Mouse (Mus musculus) embryonic facial prominence, embryonic 10.5 days (tissue): ENCODE data around the gene Rsu1. TPM values are rescaled to one million over a fixed set of nuclear protein-coding genes. Genes with fewer than 3 reads are reported as not detected.

Experiments used
- DNase-seq: peaks from one replicate; pipeline ENCODE4 v3.0.0-alpha.2; 2017; ENCODE audit warnings: low spot score
- H3K27ac ChIP-seq: fragments of 300-500 bp; sonication (generic); replicated peaks from 2 replicates; pipeline ENCODE4 v1.5.1; 2016; ENCODE audit warnings: mild to moderate bottlenecking
- H3K27me3 ChIP-seq: fragments of 300-500 bp; sonication (generic); replicated peaks from 2 replicates; pipeline ENCODE4 v1.6.1; 2016; ENCODE audit warnings: low read depth, mild to moderate bottlenecking; ENCODE audit not compliant: poor library complexity, severe bottlenecking
- H3K36me3 ChIP-seq: fragments of 300-500 bp; sonication (generic); replicated peaks from 2 replicates; pipeline ENCODE4 v1.6.1; 2016; ENCODE audit warnings: mild to moderate bottlenecking, moderate library complexity
- H3K4me1 ChIP-seq: fragments of 300-500 bp; sonication (generic); 2 replicates; pipeline ENCODE4 v1.6.1; 2016
- H3K4me3 ChIP-seq: fragments of 300-500 bp; sonication (generic); 2 replicates; pipeline ENCODE4 v1.5.1; 2016; ENCODE audit warnings: mild to moderate bottlenecking, moderate library complexity
- H3K9me3 ChIP-seq: fragments of 300-500 bp; sonication (generic); 2 replicates; pipeline ENCODE4 v1.6.1; 2016; ENCODE audit warnings: mild to moderate bottlenecking
- WGBS: fragments of 180-500 bp; shearing (Covaris S2); methylation state at CpG from one replicate; pipeline ENCODE4 v1.1.7; 2016; 5-methylcytosine and 5-hydroxymethylcytosine counted together
- polyA plus RNA-seq: library from polyadenylated mRNA; unstranded; fragments of >200 nt; fragmentation: Nextera tagmentation; extraction: Ambion mirVana; gene quantifications from 2 replicates; pipeline ENCODE4 v1.2.1, GENCODE M21; 2016

The Rsu1 gene
- polyA plus RNA-seq, 1 experiment from 2014 or later, result 80.1 TPM

- H3K27me3 ChIP-seq, result no peaks in the 10 kb centered on the region
- no peaks in the 10 kb centered on the region for H3K36me3 ChIP-seq
- peaks cover 8% of the 10 kb centered on the region for H3K4me1 ChIP-seq
- H3K4me3 ChIP-seq, result no peak overlapping the region
- no peak for DNase-seq
- 74% methylated on average over 28 of the region's 28 CpGs for WGBS
- H3K9me3 ChIP-seq, result no peaks in the 10 kb centered on the region
- H3K27ac ChIP-seq, result no peak overlapping the region
Observed at GRCm38 (mm10) chr2:13175536-13176303, 95.5 kb downstream of the Rsu1 start.

DNA sequence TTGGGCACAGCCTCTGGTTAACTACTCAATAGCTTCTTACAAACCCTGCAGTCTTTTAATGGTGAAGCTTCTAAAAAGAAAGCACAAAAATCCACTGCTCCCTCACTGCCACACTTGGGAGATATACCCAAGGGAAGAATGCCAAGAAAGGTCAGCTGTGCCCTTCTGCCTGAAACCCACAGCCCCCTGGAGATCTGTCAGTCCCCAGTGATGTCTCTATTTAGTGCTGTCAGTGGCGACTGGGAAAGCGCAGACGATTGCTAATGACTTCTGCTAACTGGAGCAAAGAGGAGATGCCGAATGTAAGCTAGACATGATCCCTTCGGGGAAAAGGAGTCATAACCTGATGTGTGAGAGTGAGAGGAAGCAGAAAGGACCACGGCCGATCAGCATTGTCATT is 96.8 kb downstream of the Rsu1 start:
- Histone ChIP-seq H3K36me3 (no peaks in the 10 kb centered on the region), H3K4me1 (peaks cover 8% of the 10 kb centered on the region), H3K27me3 (no peaks in the 10 kb centered on the region), H3K27ac (no peak overlapping the region), H3K9me3 (no peaks in the 10 kb centered on the region), H3K4me3 (no peak overlapping the region)
- 74% methylated on average over 7 of the region's 7 CpGs for WGBS
- no peak for DNase-seq

DNA sequence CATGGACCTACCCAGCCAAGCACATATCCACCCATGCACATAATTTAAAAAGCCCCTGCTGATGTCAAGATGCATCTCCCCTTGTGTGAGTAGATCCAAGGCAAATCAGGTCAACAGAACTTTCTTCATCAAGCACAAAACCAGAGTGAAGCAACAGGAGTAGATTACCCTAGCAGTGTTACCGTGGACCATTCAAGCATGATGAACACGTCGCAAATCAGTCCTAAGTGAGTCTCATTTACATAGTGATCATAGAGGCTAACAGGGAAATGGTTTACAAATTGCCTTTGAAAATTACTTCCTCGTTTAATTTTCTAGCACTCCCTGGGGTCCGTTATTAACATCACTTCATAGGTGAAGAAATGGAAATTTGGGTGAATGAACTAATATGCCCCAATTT is 100.6 kb downstream of the Rsu1 start:
- Histone ChIP-seq H3K9me3 (no peaks in the 10 kb centered on the region), H3K4me1 (peaks cover 7% of the 10 kb centered on the region), H3K36me3 (no peaks in the 10 kb centered on the region), H3K4me3 (no peak overlapping the region), H3K27me3 (no peaks in the 10 kb centered on the region), H3K27ac (no peak overlapping the region)
- no peak for DNase-seq
- 95% methylated on average over 5 of the region's 5 CpGs for WGBS

GRCm38 (mm10) chr2:13169962-13170361 is 101.3 kb downstream of the Rsu1 start:
- no peaks in the 10 kb centered on the region for H3K9me3 ChIP-seq
- H3K4me1 ChIP-seq, result 0 out of 2 replicates have a peak, but pooled peaks cover under 1% of the 10 kb centered on the region
- no peaks in the 10 kb centered on the region for H3K27me3 ChIP-seq
- no peak for DNase-seq
- H3K36me3 ChIP-seq, result no peaks in the 10 kb centered on the region
- 93% methylated on average over 6 of the region's 6 CpGs for WGBS
- H3K4me3 ChIP-seq, result no peak overlapping the region
- H3K27ac ChIP-seq, result no peak overlapping the region

GRCm38 (mm10) chr2:13169158-13169890 is 101.9 kb downstream of the Rsu1 start:
- no peaks in the 10 kb centered on the region for H3K4me1 ChIP-seq
- no peaks in the 10 kb centered on the region for H3K36me3 ChIP-seq
- H3K27me3 ChIP-seq, result no peaks in the 10 kb centered on the region
- 76% methylated on average over 4 of the region's 4 CpGs for WGBS
- no peaks in the 10 kb centered on the region for H3K9me3 ChIP-seq
- no peak for DNase-seq
- H3K27ac ChIP-seq, result no peak overlapping the region
- no peak overlapping the region for H3K4me3 ChIP-seq

DNA sequence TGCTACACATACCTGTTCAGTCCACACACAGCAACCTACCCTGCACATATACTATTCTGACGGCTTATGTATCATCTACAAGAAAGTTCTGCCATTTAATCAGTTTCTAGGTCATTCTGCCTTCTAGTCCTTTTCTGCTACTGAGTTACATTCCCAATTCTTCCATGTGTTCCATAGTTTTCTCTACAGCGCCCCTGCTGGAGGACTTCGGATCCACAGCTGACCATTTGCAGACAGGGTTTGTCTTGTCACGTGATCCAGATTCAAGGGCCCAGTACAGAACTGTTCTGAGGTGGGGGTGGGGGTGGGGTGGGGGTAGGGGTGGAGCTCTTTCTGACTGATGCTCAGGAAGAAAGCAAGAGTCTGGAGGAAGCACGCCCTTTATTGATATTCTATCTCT is 102.5 kb downstream of the Rsu1 start:
- Histone ChIP-seq H3K27me3 (no peaks in the 10 kb centered on the region), H3K36me3 (no peaks in the 10 kb centered on the region), H3K9me3 (no peaks in the 10 kb centered on the region), H3K4me1 (no peaks in the 10 kb centered on the region), H3K27ac (no peak overlapping the region), H3K4me3 (no peak overlapping the region)
- 43% methylated on average over 5 of the region's 5 CpGs for WGBS
- peak; percentile 62 for DNase-seq

GRCm38 (mm10) chr2:13161717-13162116 is 109.5 kb downstream of the Rsu1 start:
- Histone ChIP-seq H3K27me3 (no peaks in the 10 kb centered on the region), H3K4me3 (no peak overlapping the region), H3K36me3 (no peaks in the 10 kb centered on the region), H3K9me3 (no peaks in the 10 kb centered on the region), H3K27ac (no peak overlapping the region), H3K4me1 (no peaks in the 10 kb centered on the region)
- DNase-seq, result no peak
- 77% methylated on average over 2 of the region's 2 CpGs for WGBS

DNA sequence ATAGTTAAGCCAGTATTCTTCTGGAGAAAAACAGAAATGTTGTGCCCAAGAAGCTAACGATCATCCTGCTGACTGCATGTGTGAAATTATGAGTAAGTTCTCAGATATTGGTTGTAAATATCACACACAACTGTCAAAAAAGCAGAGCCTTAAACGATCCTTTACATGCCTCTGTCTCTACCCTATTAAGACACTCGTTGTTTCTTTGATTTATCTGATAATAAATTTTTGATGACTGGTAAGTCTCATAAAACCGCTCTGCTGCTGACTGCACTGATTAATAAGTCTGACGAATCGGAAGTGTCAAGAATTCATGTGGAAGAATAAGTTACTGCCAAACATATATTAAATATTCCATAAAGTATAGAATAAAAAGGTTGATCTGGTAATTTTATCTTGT is 126.0 kb downstream of the Rsu1 start:
- Histone ChIP-seq H3K9me3 (no peaks in the 10 kb centered on the region), H3K27ac (no peak overlapping the region), H3K27me3 (no peaks in the 10 kb centered on the region), H3K4me3 (no peak overlapping the region), H3K36me3 (no peaks in the 10 kb centered on the region), H3K4me1 (no peaks in the 10 kb centered on the region)
- DNase-seq, result no peak
- WGBS, result 92% methylated on average over 6 of the region's 6 CpGs

- no peak overlapping the region for H3K27ac ChIP-seq
- 77% methylated on average over 2 of the region's 2 CpGs for WGBS
- H3K36me3 ChIP-seq, result no peaks in the 10 kb centered on the region
- H3K27me3 ChIP-seq, result no peaks in the 10 kb centered on the region
- peaks cover 3% of the 10 kb centered on the region; the same call in 1 of the 2 replicates for H3K4me1 ChIP-seq
- H3K4me3 ChIP-seq, result no peak overlapping the region
- no peak for DNase-seq
- no peaks in the 10 kb centered on the region for H3K9me3 ChIP-seq
Observed at GRCm38 (mm10) chr2:13134890-13135289, 136.3 kb downstream of the Rsu1 start.

- Histone ChIP-seq H3K27me3 (no peaks in the 10 kb centered on the region), H3K36me3 (no peaks in the 10 kb centered on the region), H3K9me3 (no peaks in the 10 kb centered on the region), H3K27ac (no peak overlapping the region), H3K4me3 (no peak overlapping the region), H3K4me1 (peaks cover 8% of the 10 kb centered on the region)
- no peak for DNase-seq
- 88% methylated on average over 8 of the region's 8 CpGs for WGBS
Observed at GRCm38 (mm10) chr2:13132841-13133240, 138.4 kb downstream of the Rsu1 start.

- no peak for DNase-seq
- Histone ChIP-seq H3K27me3 (no peaks in the 10 kb centered on the region), H3K27ac (no peak overlapping the region), H3K4me1 (peaks cover 8% of the 10 kb centered on the region), H3K9me3 (no peaks in the 10 kb centered on the region), H3K4me3 (no peak overlapping the region), H3K36me3 (no peaks in the 10 kb centered on the region)
- 87% methylated on average over 8 of the region's 8 CpGs for WGBS
Observed at GRCm38 (mm10) chr2:13132406-13132805, 138.8 kb downstream of the Rsu1 start.

- no peak overlapping the region for H3K27ac ChIP-seq
- no peaks in the 10 kb centered on the region for H3K9me3 ChIP-seq
- DNase-seq, result no peak
- H3K4me1 ChIP-seq, result peaks cover 8% of the 10 kb centered on the region
- H3K36me3 ChIP-seq, result no peaks in the 10 kb centered on the region
- H3K4me3 ChIP-seq, result no peak overlapping the region
- no peaks in the 10 kb centered on the region for H3K27me3 ChIP-seq
- WGBS, result 68% methylated on average over 10 of the region's 10 CpGs
Observed at GRCm38 (mm10) chr2:13129859-13130258, 141.4 kb downstream of the Rsu1 start.

DNA sequence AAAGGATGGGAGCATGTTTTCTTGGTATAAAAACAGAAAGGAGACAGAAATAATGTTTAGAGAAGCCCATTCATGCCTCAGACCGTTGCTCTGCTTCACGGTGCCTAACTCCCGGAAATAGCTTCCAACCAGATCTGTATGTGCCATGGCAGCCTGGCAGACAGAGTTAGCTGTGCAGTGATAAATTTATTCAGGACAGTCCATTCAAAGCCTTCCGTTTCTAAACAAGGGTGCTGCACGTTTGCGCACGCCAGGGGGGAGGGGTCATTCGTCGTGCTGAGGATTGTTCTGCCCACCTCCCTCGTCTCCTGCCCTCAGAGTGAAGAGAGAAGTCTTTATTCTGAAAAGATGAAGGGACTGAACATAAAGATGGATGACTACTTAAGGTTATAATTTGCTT is 141.9 kb downstream of the Rsu1 start:
- DNase-seq, result no peak
- Histone ChIP-seq H3K27ac (no peak overlapping the region), H3K27me3 (no peaks in the 10 kb centered on the region), H3K4me3 (no peak overlapping the region), H3K4me1 (peaks cover 8% of the 10 kb centered on the region), H3K9me3 (no peaks in the 10 kb centered on the region), H3K36me3 (no peaks in the 10 kb centered on the region)
- 77% methylated on average over 10 of the region's 10 CpGs for WGBS
